Mouse (Mus musculus): ENCODE data around the gene Abcg8.

DNA sequence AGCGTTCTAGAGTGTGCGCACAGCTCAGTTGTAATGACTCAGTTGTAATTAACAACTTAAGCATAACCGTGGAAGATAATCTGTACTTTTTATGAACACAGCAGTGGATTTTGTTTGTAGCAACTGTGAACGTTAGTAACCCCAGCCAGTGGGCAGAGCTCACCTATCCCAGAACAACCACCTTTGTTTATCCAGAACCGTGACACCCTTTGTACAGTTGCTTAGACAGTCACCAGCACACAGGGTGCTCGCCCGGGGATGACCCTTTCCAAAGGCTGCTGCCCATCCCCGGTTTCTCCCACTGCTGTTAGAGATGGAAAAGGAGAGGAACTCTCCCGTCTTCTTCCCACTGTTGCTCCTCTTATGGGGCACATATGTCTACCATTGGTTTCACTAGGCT, 22.6 kb upstream of the Abcg8 start:
- TF ChIP-seq CTCF (IDR thresholded peaks at IDR 0.05; ENCODE audit: insufficient read depth, low read length) (no peak), POLR2A (IDR thresholded peaks at IDR 0.05; ENCODE audit: borderline replicate concordance, extremely low read depth, low read depth, low read length) (no peak)
